Mouse (Mus musculus) MEL (cell line): Measurements from ENCODE around the gene Pdik1l.

Experiments used
- CHD1 ChIP-seq: IDR thresholded peaks from 2 replicates; pipeline ENCODE4 v1.6.1; 2012; ENCODE audit warnings: low read depth, mild to moderate bottlenecking, inconsistent platforms, low read length, improper control_type of control experiment
- CTCF ChIP-seq, 3 experiments: IDR thresholded peaks in 2 of 3; conservative IDR thresholded peaks in 1 of 3; 2 replicates each; pipeline ENCODE4 v1.5.1; 2011 to 2012; ENCODE audit warnings: low read length in 3 of 3, low read depth in 2 of 3, mild to moderate bottlenecking in 2 of 3, improper control_type of control experiment in 1 of 3, inconsistent platforms in 1 of 3, mixed read lengths in 1 of 3, moderate library complexity in 1 of 3; ENCODE audit not compliant: control insufficient read depth in 1 of 3, insufficient read depth in 1 of 3, poor library complexity in 1 of 3, severe bottlenecking in 1 of 3
- E2F4 ChIP-seq: IDR thresholded peaks from 2 replicates; pipeline ENCODE4 v1.6.1; 2011; ENCODE audit warnings: low read depth, low read length, improper control_type of control experiment, borderline replicate concordance
- POLR2A ChIP-seq, 2 experiments: IDR thresholded peaks; 2 replicates each; pipeline ENCODE4 v1.6.1; 2011 to 2012; ENCODE audit warnings: low read length in 2 of 2, mild to moderate bottlenecking in 2 of 2, control low read depth in 1 of 2, improper control_type of control experiment in 1 of 2, low read depth in 1 of 2, moderate library complexity in 1 of 2; ENCODE audit not compliant: control insufficient read depth in 1 of 2, insufficient read depth in 1 of 2, poor library complexity in 1 of 2

DNA sequence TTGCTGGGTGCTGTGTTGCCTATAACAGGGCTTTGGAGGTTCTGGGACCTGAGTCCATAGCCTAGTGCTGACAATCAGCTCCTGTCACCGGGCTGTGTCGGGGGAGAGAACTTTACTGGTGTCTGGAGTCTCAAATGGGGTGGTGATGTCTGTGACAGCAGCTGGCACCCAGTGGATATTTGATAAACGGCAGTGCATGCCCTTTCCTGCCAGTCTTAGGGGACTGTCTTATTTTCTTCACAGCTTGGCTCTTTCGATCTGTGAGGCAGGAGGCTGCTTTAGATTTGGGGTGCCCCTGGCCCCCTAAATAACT is 11.8 kb upstream of the Pdik1l start:
- TF ChIP-seq CHD1 (no peak), POLR2A (IDR thresholded peaks at IDR 0.05; ENCODE audit: control insufficient read depth in 1 of 2, insufficient read depth in 1 of 2, low read depth in 1 of 2, low read length in 2 of 2, poor library complexity in 1 of 2) (no peak), E2F4 (no peak), CTCF (IDR thresholded peaks at IDR 0.05 in 2 of 3, conservative IDR thresholded peaks at IDR 0.05 in 1 of 3; ENCODE audit: control insufficient read depth in 1 of 3, insufficient read depth in 1 of 3, low read depth in 2 of 3, low read length in 3 of 3, poor library complexity in 1 of 3, severe bottlenecking in 1 of 3) (no peak)
